Mouse (Mus musculus): ENCODE measurements around the gene Scgb1c1. TPM values are rescaled to one million over a fixed set of nuclear protein-coding genes. Genes with fewer than 3 reads are reported as not detected.
A peak's percentile ranks its signal among the peaks of the same experiment; 100 is the strongest.

Scgb1c1 gene
- total RNA-seq, 2 experiments from 2014 or later = 23.9 to 24.8 TPM

GRCm38 (mm10) chr7:140840750-140841735 is 4.3 kb upstream of the Scgb1c1 start:
- DNase-seq = no peak
- intact Hi-C loops (cut with DNase I) = no loop called here

- intact Hi-C loops (cut with DNase I) = loop anchor here (1.0 to 2.0 kb wide), 2 partner anchors 59 to 227 kb away; no protein-coding TSS in a partner anchor
- DNase-seq = no peak
Observed at GRCm38 (mm10) chr7:140843806-140844205, 1.5 kb upstream of the Scgb1c1 start.

- no peak for DNase-seq
- intact Hi-C loops (cut with DNase I) = loop anchor here (1.0 to 5.0 kb wide), 3 partner anchors 203 to 327 kb away; partner anchors contain the start of gene Rnh1
Observed at GRCm38 (mm10) chr7:140845683-140846082, 336 bp downstream of the Scgb1c1 start.

- intact Hi-C loops (cut with DNase I) = loop anchor here (5.0 kb wide), 1 partner anchor 326 kb away; the partner anchor contains the start of gene Rnh1
Observed at GRCm38 (mm10) chr7:140846676-140847075, 1.3 kb downstream of the Scgb1c1 start.

GRCm38 (mm10) chr7:140847755-140848580 is 2.6 kb downstream of the Scgb1c1 start, which contains the start of gene Odf3:
TSS of gene Odf3 (plus strand) at chr7:140847805.
- no peak for DNase-seq
- intact Hi-C loops (cut with DNase I) = loop anchor here (5.0 kb wide), 1 partner anchor 324 kb away; the partner anchor contains the start of gene Rnh1

More at GRCm38 (mm10) chr7:140846676-140847075, 1.3 kb downstream of the Scgb1c1 start:
- DNase-seq = no peak

GRCm38 (mm10) chr7:140848591-140848990 is 3.2 kb downstream of the Scgb1c1 start:
- intact Hi-C loops (cut with DNase I) = loop anchor here (5.0 kb wide), 1 partner anchor 324 kb away; the partner anchor contains the start of gene Rnh1
- no peak for DNase-seq

GRCm38 (mm10) chr7:140851916-140852315 is 6.6 kb downstream of the Scgb1c1 start:
- DNase-seq = no peak

GRCm38 (mm10) chr7:140853386-140853785 is 8.0 kb downstream of the Scgb1c1 start:
- intact Hi-C loops (cut with DNase I) = no loop called here
- no peak for DNase-seq

More at GRCm38 (mm10) chr7:140851916-140852315, 6.6 kb downstream of the Scgb1c1 start:
- intact Hi-C loops (cut with DNase I) = no loop called here

- intact Hi-C loops (cut with DNase I) = no loop called here
- DNase-seq = no peak
Observed at GRCm38 (mm10) chr7:140854483-140854882, 9.1 kb downstream of the Scgb1c1 start.

GRCm38 (mm10) chr7:140855181-140855580 is 9.8 kb downstream of the Scgb1c1 start:
- intact Hi-C loops (cut with DNase I) = loop anchor here (5.0 kb wide), 2 partner anchors 152 to 337 kb away; partner anchors contain the start of genes Hras and Lrrc56
- no peak for DNase-seq

GRCm38 (mm10) chr7:140855860-140856784 is 10.8 kb downstream of the Scgb1c1 start, which contains the start of gene Gm45785:
TSS of gene Gm45785 (minus strand) at chr7:140856331.
- peak; percentile 79 to 81 for DNase-seq
- intact Hi-C loops (cut with DNase I) = loop anchor here (5.0 kb wide), 2 partner anchors 151 to 336 kb away; partner anchors contain the start of genes Hras and Lrrc56

GRCm38 (mm10) chr7:140856785-140857549 is 11.6 kb downstream of the Scgb1c1 start, which contains the start of gene Ric8a:
TSS of gene Ric8a (plus strand) at chr7:140856957.
- peak; percentile 90 to 94 for DNase-seq
- intact Hi-C loops (cut with DNase I) = loop anchor here (1.0 to 5.0 kb wide), 3 partner anchors 25 to 335 kb away; partner anchors contain the start of genes Hras, Lrrc56 and Sirt3

GRCm38 (mm10) chr7:140857550-140858505 is 12.5 kb downstream of the Scgb1c1 start, which contains the start of gene Bet1l:
TSS of gene Bet1l (minus strand) at chr7:140857577.
- no peak for DNase-seq
- intact Hi-C loops (cut with DNase I) = loop anchor here (1.0 to 5.0 kb wide), 3 partner anchors 24 to 334 kb away; partner anchors contain the start of genes Hras, Lrrc56 and Sirt3

GRCm38 (mm10) chr7:140858746-140859145 is 13.4 kb downstream of the Scgb1c1 start:
- DNase-seq = no peak
- intact Hi-C loops (cut with DNase I) = loop anchor here (5.0 kb wide), 2 partner anchors 149 to 334 kb away; partner anchors contain the start of genes Hras and Lrrc56

GRCm38 (mm10) chr7:140859997-140860396 is 14.7 kb downstream of the Scgb1c1 start:
- intact Hi-C loops (cut with DNase I) = loop anchor here (5.0 kb wide), 2 partner anchors 147 to 332 kb away; partner anchors contain the start of genes Hras and Lrrc56
- no peak for DNase-seq

GRCm38 (mm10) chr7:140860728-140861127 is 15.4 kb downstream of the Scgb1c1 start:
- intact Hi-C loops (cut with DNase I) = no loop called here
- DNase-seq = no peak

GRCm38 (mm10) chr7:140864761-140865160 is 19.4 kb downstream of the Scgb1c1 start:
- no peak for DNase-seq

More at GRCm38 (mm10) chr7:140864761-140865160, 19.4 kb downstream of the Scgb1c1 start:
- intact Hi-C loops (cut with DNase I) = no loop called here
